Mouse (Mus musculus): ENCODE data around the gene Kcna2. TPM values are rescaled to one million over a fixed set of nuclear protein-coding genes. Genes with fewer than 3 reads are reported as not detected.

Gene Kcna2
- polyA plus RNA-seq, 1 experiment from 2014 or later = 0.46 TPM

DNA sequence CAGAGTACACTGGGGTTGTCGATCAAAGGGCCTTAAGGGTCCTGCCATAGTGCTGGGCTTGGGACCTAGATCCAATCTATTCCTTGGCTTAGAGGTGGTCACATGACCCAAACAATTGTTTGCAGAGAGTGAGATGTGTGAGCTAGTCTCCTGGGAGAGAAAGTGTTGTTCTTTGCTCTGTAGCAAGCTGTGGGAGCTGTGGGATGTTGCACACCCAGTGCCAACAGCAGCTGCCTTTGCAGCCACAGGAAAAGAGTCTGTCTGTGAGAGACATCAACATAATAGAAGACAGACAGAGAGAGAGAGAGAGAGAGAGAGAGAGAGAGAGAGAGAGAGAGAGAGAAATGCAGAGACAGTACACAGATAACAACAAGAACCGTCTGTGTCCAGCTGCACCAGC lies 28.3 kb downstream of the Kcna2 start:
- Histone ChIP-seq H3K4me2 (replicated peaks) (no peak overlapping the region), H3K9ac (replicated peaks) (no peak overlapping the region)
- WGBS = 63% methylated on average over 2 of the region's 2 CpGs

DNA sequence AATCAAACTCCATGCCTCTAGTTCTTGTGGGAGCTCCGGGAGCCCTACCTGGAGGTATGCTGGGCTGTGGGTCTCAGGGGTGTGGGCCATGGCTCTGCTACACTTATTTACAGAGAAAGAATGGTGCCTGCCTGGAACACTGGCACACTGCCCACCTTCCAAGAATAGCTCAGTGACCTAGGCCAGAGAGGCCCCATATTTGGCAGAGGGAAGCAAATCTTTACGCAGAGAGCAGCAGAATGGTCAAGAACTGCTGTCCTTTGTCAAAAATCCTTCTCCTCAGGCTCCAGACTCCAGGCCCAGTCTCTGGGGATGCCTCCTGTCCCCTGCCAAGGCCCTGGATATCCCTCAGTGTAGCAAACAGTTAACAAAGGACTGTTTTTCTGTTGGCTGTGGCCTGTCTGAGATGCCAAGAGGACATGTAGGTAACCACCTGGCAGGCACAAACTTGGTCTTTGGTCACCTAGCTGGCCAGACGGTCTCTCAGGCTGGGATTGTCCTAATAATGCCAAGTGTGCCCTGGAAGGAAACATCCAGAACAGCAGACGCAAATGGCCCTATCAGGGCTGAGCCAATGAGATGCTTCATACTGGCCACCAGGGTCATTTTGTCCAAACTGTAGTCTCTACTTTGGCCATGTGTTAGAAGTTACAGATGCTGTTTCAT lies 29.8 kb downstream of the Kcna2 start:
- Histone ChIP-seq H3K4me1 (no peaks in the 10 kb centered on the region), H3K27ac (replicated peaks) (no peak overlapping the region), H3K9ac (replicated peaks) (no peak overlapping the region), H3K4me2 (replicated peaks) (no peak overlapping the region), H3K4me3 (no peak overlapping the region), H3K27me3 (no peaks in the 10 kb centered on the region), H3K36me3 (no peaks in the 10 kb centered on the region), H3K9me3 (no peaks in the 10 kb centered on the region)
- ATAC-seq (ENCODE audit: low FRiP score, low read depth) = no peak
- WGBS = 81% methylated on average over 4 of the region's 4 CpGs

More for the DNA sequence above, 28.3 kb downstream of the Kcna2 start:
- Histone ChIP-seq H3K4me1 (no peaks in the 10 kb centered on the region), H3K27ac (replicated peaks) (no peak overlapping the region), H3K27me3 (no peaks in the 10 kb centered on the region), H3K36me3 (no peaks in the 10 kb centered on the region), H3K9me3 (no peaks in the 10 kb centered on the region), H3K4me3 (no peak overlapping the region)
- no peak for ATAC-seq (ENCODE audit: low FRiP score, low read depth)

DNA sequence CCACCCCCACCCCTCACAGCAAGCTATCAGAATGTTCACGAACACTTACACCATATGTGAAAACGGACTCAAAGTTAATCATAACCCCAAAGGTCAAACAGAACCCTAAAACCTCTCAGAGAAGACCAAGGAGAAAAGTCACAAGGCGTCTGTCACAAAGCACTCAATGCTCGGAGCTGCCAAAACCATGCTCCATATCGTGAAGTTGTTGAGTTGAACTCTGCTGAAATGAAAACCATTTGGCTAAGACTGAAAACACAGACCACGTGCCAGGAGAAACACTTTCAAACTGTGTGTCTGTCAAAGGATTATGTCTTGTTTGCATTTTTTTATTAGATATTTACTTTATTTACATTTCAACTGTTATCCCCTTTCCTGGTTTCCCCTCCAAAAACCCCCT lies 30.9 kb downstream of the Kcna2 start:
- no peak overlapping the region for H3K4me3 ChIP-seq
- H3K9ac ChIP-seq (replicated peaks) = no peak overlapping the region
- 76% methylated on average over 6 of the region's 6 CpGs for WGBS
- H3K27ac ChIP-seq (replicated peaks) = no peak overlapping the region
- H3K27me3 ChIP-seq = no peaks in the 10 kb centered on the region
- no peaks in the 10 kb centered on the region for H3K36me3 ChIP-seq
- H3K4me2 ChIP-seq (replicated peaks) = no peak overlapping the region
- no peak for ATAC-seq (ENCODE audit: low FRiP score, low read depth)
- no peaks in the 10 kb centered on the region for H3K9me3 ChIP-seq
- H3K4me1 ChIP-seq = no peaks in the 10 kb centered on the region

DNA sequence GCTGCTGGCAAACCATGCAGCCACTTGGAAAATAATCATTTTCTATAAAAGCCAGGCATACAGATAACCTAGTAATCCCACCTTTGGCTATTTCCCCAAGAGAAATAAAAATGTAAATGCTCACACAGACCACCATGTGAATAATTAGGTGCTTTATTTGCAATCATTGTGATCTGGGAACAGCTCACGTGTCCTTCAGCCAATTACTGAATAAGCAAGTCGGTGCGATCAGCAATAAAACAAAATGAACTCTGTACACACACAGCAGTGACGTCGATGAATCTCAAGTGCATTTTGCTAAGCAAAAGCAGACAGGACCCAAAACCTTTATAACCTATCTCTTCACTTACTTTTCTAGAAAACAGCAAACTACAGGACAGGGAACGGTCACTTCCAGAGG lies 31.7 kb downstream of the Kcna2 start:
- no peaks in the 10 kb centered on the region for H3K27me3 ChIP-seq
- WGBS = 72% methylated on average over 6 of the region's 6 CpGs

DNA sequence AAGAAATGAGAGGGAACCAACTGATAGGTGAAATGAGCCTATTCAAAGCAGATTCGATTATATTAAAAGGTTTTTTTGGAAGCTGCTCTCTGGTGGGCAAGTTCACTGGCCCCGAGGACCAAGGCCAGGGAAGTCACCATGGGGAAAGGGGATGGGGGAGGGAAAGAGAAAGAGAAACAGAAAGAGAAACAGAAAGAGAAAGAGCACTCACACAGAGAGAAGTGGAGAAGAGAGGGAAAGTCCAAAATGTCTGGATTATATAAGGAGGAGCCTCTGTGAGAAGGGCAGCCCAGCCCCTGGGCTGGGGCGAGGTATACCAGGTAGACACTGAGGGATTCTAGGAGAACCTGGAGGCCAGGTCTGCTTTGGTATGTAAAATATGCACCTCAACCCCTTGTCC lies 33.5 kb downstream of the Kcna2 start:
- 83% methylated on average over 3 of the region's 3 CpGs for WGBS
- Histone ChIP-seq H3K4me2 (replicated peaks) (no peak overlapping the region), H3K27me3 (no peaks in the 10 kb centered on the region)

More for the DNA sequence above, 31.7 kb downstream of the Kcna2 start:
- no peaks in the 10 kb centered on the region for H3K4me1 ChIP-seq
- H3K9ac ChIP-seq (replicated peaks) = no peak overlapping the region
- 0 out of 2 replicates have a peak, but pooled peaks have one; percentile 27 for ATAC-seq (ENCODE audit: low FRiP score, low read depth)
- 0 out of 2 replicates have a peak overlapping the region, but pooled peaks have one; percentile 25 for H3K27ac ChIP-seq (replicated peaks)
- no peak overlapping the region for H3K4me3 ChIP-seq
- no peaks in the 10 kb centered on the region for H3K9me3 ChIP-seq
- H3K36me3 ChIP-seq = no peaks in the 10 kb centered on the region
- no peak overlapping the region for H3K4me2 ChIP-seq (replicated peaks)

DNA sequence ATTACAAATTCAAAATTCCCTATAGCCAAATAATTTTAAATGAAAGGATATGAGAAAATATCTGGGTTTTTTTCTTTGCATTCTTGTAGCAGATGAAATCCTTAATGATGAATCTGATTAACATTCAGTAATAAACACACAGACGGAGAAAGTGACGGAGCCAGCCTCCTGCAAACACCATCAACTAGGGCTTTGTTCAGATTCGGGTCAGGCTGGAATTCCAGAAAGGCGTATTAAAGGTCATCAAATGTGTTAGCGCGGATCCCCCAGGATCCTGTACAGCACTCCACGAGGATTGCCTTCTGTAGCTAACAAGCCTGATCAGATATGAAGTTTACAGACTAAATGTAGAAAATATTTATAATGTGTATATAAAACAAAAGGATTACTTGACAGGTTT lies 46.2 kb downstream of the Kcna2 start:
- H3K27ac ChIP-seq (replicated peaks) = no peak overlapping the region
- H3K4me3 ChIP-seq = no peak overlapping the region
- no peak for ATAC-seq (ENCODE audit: low FRiP score, low read depth)
- H3K4me2 ChIP-seq (replicated peaks) = no peak overlapping the region
- H3K27me3 ChIP-seq = no peaks in the 10 kb centered on the region
- no peaks in the 10 kb centered on the region for H3K9me3 ChIP-seq
- WGBS = 71% methylated on average over 7 of the region's 7 CpGs
- H3K9ac ChIP-seq (replicated peaks) = no peak overlapping the region
- H3K36me3 ChIP-seq = no peaks in the 10 kb centered on the region
- H3K4me1 ChIP-seq = peaks cover 17% of the 10 kb centered on the region

More for the DNA sequence above, 33.5 kb downstream of the Kcna2 start:
- no peak overlapping the region for H3K9ac ChIP-seq (replicated peaks)
- no peak for ATAC-seq (ENCODE audit: low FRiP score, low read depth)
- no peaks in the 10 kb centered on the region for H3K9me3 ChIP-seq
- no peaks in the 10 kb centered on the region for H3K36me3 ChIP-seq
- H3K27ac ChIP-seq (replicated peaks) = no peak overlapping the region
- H3K4me1 ChIP-seq = no peaks in the 10 kb centered on the region
- H3K4me3 ChIP-seq = no peak overlapping the region

DNA sequence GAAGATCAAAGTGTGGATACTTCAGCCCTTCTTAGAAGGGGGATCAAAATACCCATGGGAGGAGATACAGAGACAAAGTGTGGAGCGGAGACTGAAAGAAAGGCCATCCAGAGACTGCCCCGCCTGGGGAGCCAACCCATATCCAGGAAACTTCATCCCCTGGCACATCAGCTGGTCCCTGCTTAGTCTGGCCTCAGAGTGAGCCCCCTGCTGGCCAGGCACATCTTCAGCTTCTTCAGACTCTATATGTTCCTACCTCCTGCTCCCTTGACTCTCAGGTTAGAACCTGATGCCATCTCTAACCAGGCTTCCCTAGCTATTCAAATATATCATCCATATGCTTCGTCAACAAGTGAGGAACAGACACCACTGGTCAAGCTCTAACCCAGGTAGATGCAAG lies 48.1 kb downstream of the Kcna2 start:
- Histone ChIP-seq H3K27ac (replicated peaks) (no peak overlapping the region), H3K4me2 (replicated peaks) (no peak overlapping the region), H3K4me3 (no peak overlapping the region), H3K9me3 (no peaks in the 10 kb centered on the region), H3K36me3 (no peaks in the 10 kb centered on the region), H3K27me3 (no peaks in the 10 kb centered on the region), H3K9ac (replicated peaks) (no peak overlapping the region), H3K4me1 (peaks cover 17% of the 10 kb centered on the region)
- WGBS = 64% methylated on average over 3 of the region's 3 CpGs
- no peak for ATAC-seq (ENCODE audit: low FRiP score, low read depth)

DNA sequence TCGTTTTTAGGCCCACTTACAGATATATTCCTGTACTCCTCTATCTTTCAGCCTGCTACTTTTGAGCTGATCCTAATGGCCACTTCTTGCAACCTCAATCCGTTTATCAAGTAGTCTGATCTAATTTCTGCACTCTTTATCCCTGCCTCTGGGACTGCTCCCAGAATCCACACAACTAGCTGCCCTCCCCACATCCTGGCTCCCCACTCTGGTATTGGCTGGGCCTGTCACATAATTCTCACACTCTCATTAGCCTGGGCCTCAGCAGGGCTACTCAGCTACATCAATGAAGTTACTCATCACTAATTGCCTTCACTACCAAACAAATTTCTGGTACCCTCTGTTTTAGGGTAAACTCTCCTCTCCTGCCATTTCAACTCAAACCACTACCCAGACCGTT lies 49.5 kb downstream of the Kcna2 start:
- H3K9me3 ChIP-seq = no peaks in the 10 kb centered on the region
- peak overlapping the region; percentile 30; the same call in 1 of the 2 replicates for H3K27ac ChIP-seq (replicated peaks)
- no peak overlapping the region for H3K9ac ChIP-seq (replicated peaks)
- H3K4me3 ChIP-seq = no peak overlapping the region
- 50% methylated on average over 3 of the region's 3 CpGs for WGBS
- peaks cover 17% of the 10 kb centered on the region for H3K4me1 ChIP-seq
- ATAC-seq (ENCODE audit: low FRiP score, low read depth) = peak; percentile 74
- H3K27me3 ChIP-seq = no peaks in the 10 kb centered on the region
- H3K36me3 ChIP-seq = no peaks in the 10 kb centered on the region
- H3K4me2 ChIP-seq (replicated peaks) = no peak overlapping the region

DNA sequence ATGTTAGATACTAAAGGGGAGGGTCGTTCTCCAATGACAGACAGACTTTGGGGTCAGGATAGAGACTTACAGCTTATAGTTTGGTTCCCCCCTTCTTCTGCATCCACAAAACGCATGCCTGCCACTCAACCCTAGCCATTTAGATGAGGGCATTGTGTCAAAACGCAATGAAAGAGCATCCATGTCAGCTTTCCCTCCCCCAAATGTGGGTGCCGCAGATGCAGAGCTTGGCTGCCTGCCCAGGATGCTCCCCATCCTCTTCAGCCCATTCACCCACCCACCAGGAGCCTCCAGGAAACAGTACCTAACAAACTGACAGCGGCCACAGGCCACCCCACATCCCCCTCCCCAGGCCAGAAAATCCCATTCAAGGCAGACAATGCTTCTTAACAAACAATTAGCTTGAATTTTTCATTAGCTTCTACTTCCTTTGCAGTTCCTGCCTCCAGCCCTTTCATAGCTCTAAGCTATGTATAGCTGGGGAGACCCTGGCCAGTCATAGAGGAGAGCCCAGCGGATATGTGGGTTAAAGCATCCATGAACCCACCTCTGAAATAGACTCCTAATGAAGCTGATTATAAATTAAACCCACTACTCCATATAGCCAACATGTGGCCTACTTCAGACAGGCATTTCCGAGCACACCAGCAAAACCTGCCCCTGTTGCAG lies 50.1 kb downstream of the Kcna2 start:
- H3K9ac ChIP-seq (replicated peaks) = no peak overlapping the region
- no peak overlapping the region for H3K4me3 ChIP-seq
- peak overlapping the region; percentile 30; the same call in 1 of the 2 replicates for H3K27ac ChIP-seq (replicated peaks)
- 40% methylated on average over 7 of the region's 7 CpGs for WGBS
- H3K4me1 ChIP-seq = peaks cover 17% of the 10 kb centered on the region
- H3K4me2 ChIP-seq (replicated peaks) = no peak overlapping the region
- H3K36me3 ChIP-seq = no peaks in the 10 kb centered on the region
- no peaks in the 10 kb centered on the region for H3K27me3 ChIP-seq
- peak; percentile 80 for ATAC-seq (ENCODE audit: low FRiP score, low read depth)
- no peaks in the 10 kb centered on the region for H3K9me3 ChIP-seq

DNA sequence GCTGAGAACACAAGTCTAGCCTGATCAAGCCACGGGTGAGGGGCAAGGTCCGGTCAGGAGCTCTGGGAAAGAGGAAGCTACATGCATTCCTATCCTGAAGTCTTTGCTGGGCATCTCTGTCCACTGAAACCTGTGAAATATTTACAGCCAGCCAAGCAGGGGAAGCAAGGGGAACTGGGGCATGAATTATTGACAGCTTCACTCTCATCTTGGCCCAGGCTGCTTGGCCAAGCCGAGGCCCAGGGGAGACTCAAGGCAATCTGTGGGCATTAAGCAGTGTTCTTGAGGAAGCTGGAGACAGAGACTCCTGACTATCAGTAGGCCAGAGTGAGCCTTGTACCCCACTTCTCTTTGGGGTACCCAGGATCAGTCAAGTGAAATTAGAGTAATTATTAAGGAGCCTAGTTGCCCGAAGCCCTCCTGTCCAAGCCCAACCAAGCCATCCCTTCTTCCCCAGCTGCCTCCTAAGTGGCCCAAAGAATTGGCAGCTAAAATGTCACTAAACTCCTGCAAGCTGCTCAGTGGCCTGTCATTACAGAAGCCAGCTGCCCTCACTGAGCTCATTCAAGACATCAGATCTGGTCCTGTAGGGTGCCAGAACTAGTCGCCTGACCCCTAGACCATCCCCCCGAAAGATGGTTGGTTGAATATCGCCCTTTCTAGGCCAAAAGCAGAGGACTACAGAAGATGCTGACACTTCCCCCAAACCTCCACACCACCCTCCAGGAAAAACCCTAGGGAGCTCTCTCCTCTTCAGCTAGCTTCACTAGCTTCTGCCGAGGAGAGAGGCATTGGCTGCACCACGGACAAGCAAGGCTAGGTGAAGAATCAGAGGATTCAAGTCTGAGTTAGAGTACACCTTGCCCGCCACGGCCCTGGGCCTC lies 53.1 kb downstream of the Kcna2 start:
- Histone ChIP-seq H3K27me3 (peaks cover 3% of the 10 kb centered on the region; the same call in 1 of the 2 replicates), H3K4me1 (peaks cover 17% of the 10 kb centered on the region), H3K9me3 (no peaks in the 10 kb centered on the region), H3K4me2 (replicated peaks) (no peak overlapping the region), H3K9ac (replicated peaks) (no peak overlapping the region), H3K4me3 (no peak overlapping the region), H3K27ac (replicated peaks) (no peak overlapping the region), H3K36me3 (no peaks in the 10 kb centered on the region)
- 90% methylated on average over 11 of the region's 11 CpGs for WGBS
- ATAC-seq (ENCODE audit: low FRiP score, low read depth) = no peak

DNA sequence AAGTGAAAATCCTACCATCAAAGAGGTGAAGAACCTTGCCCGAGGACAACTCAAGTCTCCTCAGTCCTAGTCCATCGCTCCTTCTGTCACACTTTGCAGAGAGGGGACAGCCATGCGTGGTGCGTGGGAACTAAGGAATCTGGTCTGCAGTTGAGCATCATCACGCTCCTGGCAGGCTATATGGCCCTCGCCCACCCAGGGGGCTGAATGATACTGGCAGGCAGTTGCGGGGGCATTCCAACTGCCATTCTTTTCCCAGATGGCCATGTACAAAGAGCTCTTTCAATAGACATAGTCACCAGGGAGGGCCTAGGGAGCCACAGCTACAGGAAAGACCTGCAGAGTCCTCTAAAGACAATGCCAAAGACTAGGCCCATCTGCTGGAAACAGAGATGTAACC lies 57.9 kb downstream of the Kcna2 start:
- no peaks in the 10 kb centered on the region for H3K9me3 ChIP-seq
- 87% methylated on average over 7 of the region's 7 CpGs for WGBS
- H3K36me3 ChIP-seq = no peaks in the 10 kb centered on the region
- no peak overlapping the region for H3K4me3 ChIP-seq
- H3K27ac ChIP-seq (replicated peaks) = no peak overlapping the region
- peaks cover 5% of the 10 kb centered on the region; the same call in 1 of the 2 replicates for H3K4me1 ChIP-seq
- H3K4me2 ChIP-seq (replicated peaks) = no peak overlapping the region
- no peak overlapping the region for H3K9ac ChIP-seq (replicated peaks)
- H3K27me3 ChIP-seq = peaks cover 17% of the 10 kb centered on the region; the same call in 1 of the 2 replicates
- no peak for ATAC-seq (ENCODE audit: low FRiP score, low read depth)

DNA sequence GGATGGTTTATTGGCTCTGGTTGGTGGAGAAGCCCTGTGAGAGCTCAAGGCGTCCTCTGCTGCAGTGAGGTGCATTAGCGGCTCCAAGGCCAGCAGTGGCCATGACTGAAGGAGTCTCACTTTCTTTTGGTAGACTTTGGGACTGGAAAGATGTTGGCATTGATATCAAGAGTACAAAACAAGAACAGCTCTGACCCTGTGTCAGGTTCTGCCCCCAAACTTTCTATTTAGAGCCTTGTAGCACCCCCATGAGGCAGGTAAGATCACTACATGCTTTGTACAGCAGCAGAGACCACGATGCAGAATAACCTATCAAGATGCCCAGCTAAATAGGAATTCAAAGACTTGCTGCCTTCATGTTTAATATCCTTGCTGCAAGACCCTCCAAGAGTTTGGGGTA lies 58.5 kb downstream of the Kcna2 start:
- H3K9ac ChIP-seq (replicated peaks) = no peak overlapping the region; the same call in 1 of the 2 replicates
- H3K4me2 ChIP-seq (replicated peaks) = peak overlapping the region; percentile 51
- peak overlapping the region; percentile 31; the same call in 1 of the 2 replicates for H3K4me3 ChIP-seq
- no peak for ATAC-seq (ENCODE audit: low FRiP score, low read depth)
- peaks cover 17% of the 10 kb centered on the region; the same call in 1 of the 2 replicates for H3K27me3 ChIP-seq
- no peak overlapping the region for H3K27ac ChIP-seq (replicated peaks)
- 62% methylated on average over 3 of the region's 3 CpGs for WGBS
- H3K36me3 ChIP-seq = no peaks in the 10 kb centered on the region
- H3K4me1 ChIP-seq = peaks cover 5% of the 10 kb centered on the region; the same call in 1 of the 2 replicates
- H3K9me3 ChIP-seq = no peaks in the 10 kb centered on the region

All from midbrain, embryonic 12.5 days (tissue).